Mouse (Mus musculus): ENCODE results near the gene Xrcc4.

The Xrcc4 gene

GRCm38 (mm10) chr13:89944354-89944753, 145.1 kb downstream of the Xrcc4 start:
- DNase-seq (ENCODE audit: low read depth, low spot score) = no peak

DNA sequence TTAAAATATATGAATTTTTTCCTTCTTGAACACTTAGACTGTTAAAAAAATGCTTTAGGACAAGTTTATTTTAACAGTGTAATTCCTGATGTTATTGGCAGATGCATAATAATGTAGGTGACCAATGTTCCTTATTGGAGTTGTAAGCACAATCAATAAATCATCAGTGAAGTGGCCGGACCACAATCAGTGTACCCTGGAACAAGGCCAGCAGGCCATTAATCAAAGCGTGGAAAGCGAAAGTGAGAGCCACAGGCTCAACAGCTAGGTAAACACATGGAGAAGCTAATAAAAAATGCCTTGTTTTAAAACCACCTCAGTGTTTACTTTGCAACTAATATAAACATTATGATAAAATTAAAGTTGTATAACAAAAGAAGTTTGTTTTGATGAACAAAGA, 159.9 kb downstream of the Xrcc4 start:
- peak; percentile 82 for DNase-seq (ENCODE audit: low read depth, low spot score)

- DNase-seq (ENCODE audit: low read depth, low spot score) = no peak
These were observed 170.5 kb downstream of the Xrcc4 start for GRCm38 (mm10) chr13:89918814-89919481.

DNA sequence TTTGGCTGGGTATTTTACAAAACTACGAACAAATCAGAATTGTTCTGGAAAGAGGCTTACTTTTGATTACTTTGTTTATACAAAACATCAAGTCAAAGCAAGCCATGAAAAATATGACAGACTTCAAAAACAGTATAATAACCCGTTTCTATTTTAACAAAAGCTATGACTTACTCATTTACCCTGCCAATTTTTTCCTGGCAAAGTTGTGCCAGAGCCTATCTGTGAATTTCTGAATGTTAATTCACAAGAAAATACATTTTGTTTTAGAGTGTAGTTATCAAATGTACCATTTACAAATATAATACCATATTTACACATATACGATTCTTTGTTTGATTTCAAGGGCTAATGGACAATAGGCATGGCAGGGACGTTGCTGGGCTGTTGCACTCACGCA, 175.1 kb downstream of the Xrcc4 start:
- DNase-seq (ENCODE audit: low read depth, low spot score) = no peak

GRCm38 (mm10) chr13:89913891-89914290, 175.5 kb downstream of the Xrcc4 start:
- no peak for DNase-seq (ENCODE audit: low read depth, low spot score)

DNA sequence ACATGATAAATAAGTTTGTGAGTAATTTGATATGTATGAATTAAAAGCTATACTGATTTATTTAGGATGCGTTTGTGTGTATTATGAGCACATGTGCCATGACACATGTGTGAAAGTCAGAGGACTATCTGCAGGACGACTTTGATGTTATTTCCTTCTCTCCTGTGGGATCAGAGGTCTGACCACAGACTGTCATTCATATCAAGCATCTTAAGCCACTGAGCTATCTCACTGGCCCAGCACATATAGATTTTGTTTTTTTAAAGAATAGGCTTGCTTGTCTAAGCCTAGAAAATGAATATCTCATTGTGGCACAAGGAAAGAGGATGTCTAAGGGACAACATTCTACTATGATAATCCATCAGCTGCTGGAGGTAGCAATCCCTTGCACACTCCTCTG, 183.3 kb downstream of the Xrcc4 start:
- no peak for DNase-seq (ENCODE audit: low read depth, low spot score)

DNA sequence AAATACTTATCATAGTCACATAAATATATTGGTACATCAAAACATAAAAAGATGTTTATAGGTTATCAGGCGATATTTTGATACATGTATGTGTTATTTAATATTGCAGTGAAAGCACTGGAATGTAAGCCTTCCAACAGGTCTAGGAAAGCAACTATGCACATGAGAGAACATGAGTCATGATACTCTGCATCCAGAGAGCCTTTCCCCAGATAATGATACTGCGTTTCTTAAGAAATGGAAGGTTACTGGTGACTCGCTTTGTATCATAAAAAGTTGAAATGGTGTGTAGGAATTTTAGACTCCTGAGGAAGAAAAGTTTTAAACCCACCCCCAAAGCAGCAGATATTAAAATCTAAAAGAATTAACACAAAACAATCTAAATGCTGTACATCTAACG, 190.3 kb downstream of the Xrcc4 start:
- DNase-seq (ENCODE audit: low read depth, low spot score) = no peak

- no peak for DNase-seq (ENCODE audit: low read depth, low spot score)
These were observed 197.3 kb downstream of the Xrcc4 start for GRCm38 (mm10) chr13:89892140-89892539.

GRCm38 (mm10) chr13:89890159-89890558, 199.2 kb downstream of the Xrcc4 start:
- no peak for DNase-seq (ENCODE audit: low read depth, low spot score)

DNA sequence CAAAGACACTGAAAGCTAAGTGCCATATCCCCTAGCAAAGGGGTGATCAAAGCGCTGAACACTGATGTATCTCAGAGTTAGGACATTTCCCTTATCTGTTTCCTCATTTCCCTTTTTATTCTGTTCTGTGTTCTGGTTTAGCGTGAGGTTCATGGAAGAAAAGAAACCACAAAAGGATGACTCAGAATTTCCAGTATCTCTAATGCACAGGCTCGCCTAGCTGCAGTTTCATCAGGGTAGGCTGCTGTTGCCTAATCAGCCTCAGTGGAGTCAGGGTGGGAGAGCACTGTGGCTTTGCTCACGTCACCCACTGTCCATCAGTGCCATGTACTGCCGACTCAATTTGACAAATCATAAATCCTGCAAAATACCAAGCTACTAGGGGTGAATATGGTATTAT, 200.3 kb downstream of the Xrcc4 start:
- no peak for DNase-seq (ENCODE audit: low read depth, low spot score)

DNA sequence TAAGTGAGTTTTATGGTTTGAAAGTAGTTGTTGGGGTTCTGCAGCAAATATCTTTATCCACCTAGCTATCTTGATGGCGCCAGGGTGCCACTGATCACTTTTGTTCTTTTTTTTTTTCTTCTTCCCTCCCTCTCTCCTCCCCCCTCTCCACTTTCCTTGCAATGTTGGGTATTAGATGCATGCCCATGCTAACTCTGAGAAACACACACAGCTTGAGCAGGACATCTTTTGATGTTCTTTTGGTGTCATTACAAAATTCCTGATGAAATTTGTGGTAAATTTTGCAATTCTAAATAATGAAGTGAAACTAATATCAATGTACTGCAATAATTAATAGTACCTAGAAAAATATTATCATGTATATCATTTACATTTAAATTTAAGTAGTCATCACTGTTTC, 205.9 kb downstream of the Xrcc4 start:
- no peak for DNase-seq (ENCODE audit: low read depth, low spot score)

DNA sequence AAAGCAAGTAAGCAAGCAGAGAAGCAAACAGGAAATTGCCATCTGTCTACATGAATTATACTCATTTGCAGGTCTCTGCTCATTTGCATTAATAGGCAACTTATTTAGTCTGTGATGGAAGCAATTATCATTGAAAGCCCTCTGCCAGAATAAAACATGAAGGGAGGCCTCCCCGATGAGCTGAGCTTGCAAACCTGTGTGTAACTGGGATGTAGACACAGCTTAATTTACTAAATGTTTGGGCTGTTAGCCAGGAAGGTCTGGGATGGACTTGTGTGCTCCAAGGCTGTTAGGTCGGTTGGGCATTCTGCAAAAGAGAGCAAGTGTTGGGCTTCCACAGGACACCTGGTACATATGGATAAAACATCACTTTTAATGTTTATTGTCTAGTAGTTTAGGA, 208.1 kb downstream of the Xrcc4 start:
- DNase-seq (ENCODE audit: low read depth, low spot score) = no peak

- no peak for DNase-seq (ENCODE audit: low read depth, low spot score)
These were observed 210.5 kb downstream of the Xrcc4 start for GRCm38 (mm10) chr13:89878832-89879468.

- DNase-seq (ENCODE audit: low read depth, low spot score) = no peak
These were observed 213.9 kb downstream of the Xrcc4 start for GRCm38 (mm10) chr13:89875499-89875898.

- DNase-seq (ENCODE audit: low read depth, low spot score) = peak; percentile 29
These were observed 216.7 kb downstream of the Xrcc4 start for GRCm38 (mm10) chr13:89872725-89873124.

DNA sequence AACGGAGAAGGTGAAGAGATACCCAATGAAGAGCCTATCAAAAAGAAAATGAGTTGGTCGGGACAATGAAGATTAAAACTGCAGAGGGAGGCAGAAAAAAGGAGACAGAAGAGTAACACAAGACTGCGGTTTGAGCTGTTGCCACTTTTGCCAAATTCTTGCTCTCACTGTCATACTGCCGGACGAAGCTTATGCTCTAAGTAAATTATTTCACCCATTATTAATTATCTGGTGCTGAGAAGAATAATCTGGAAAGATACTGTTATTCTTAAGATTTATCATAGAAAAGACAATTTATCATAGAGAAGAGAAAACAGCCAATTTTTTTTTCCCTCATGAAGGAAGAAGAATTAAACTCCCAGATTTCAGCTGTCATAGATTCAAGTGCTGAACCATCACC, 235.3 kb downstream of the Xrcc4 start:
- no peak for DNase-seq (ENCODE audit: low read depth, low spot score)

- no peak for DNase-seq (ENCODE audit: low read depth, low spot score)
These were observed 238.7 kb downstream of the Xrcc4 start for GRCm38 (mm10) chr13:89850746-89851145.

- DNase-seq (ENCODE audit: low read depth, low spot score) = no peak
These were observed 239.5 kb downstream of the Xrcc4 start for GRCm38 (mm10) chr13:89849955-89850354.

DNA sequence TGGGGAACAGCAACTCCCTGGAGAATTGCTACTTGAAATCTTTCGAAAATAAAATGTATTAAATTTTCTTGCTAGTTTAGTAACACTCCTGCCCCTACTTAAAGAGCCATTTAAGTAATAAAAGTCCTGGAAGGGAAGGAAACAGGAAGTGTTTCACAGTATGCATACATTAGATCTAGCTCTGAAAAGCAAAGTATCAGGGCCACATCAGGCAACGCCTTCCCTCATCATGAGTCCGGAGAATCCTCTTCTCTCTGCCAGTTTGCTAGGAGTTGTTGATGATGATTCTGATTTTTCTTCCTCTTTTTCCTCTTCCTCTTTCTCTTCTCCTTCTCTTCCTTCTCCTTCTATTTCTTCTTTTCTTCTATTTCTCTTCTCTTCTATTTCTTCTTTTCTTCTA, 250.8 kb downstream of the Xrcc4 start:
- DNase-seq (ENCODE audit: low read depth, low spot score) = no peak

- no peak for DNase-seq (ENCODE audit: low read depth, low spot score)
These were observed 254.9 kb downstream of the Xrcc4 start for GRCm38 (mm10) chr13:89834485-89834884.

GRCm38 (mm10) chr13:89833053-89833670, 256.2 kb downstream of the Xrcc4 start:
- peak; percentile 29 for DNase-seq (ENCODE audit: low read depth, low spot score)

DNA sequence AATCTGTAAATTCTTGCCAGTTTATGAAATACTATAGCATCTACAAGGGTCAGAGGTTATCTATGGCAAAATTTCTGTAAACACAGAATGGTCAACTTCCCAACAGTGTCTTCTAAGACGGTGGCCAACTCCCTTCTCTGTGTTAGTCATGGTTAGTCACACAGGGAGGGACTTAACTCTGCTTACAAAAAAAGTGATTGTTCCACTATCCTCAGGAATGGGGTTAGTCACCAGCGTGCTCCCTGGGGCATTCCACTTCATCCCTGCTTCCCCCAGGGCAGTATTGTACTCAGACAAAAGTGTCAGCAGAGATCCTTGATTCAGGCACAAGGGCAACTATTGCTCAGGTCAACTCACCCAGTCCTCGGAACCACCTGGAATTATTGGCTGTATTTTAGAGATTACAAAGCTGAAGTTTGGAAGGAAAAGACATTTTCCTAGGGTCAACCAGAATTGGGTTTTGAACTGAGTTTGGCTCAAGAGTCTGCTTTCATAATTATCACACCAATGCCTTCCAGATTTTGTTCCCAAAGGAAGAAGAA, 260.9 kb downstream of the Xrcc4 start:
- DNase-seq (ENCODE audit: low read depth, low spot score) = peak; percentile 6

DNA sequence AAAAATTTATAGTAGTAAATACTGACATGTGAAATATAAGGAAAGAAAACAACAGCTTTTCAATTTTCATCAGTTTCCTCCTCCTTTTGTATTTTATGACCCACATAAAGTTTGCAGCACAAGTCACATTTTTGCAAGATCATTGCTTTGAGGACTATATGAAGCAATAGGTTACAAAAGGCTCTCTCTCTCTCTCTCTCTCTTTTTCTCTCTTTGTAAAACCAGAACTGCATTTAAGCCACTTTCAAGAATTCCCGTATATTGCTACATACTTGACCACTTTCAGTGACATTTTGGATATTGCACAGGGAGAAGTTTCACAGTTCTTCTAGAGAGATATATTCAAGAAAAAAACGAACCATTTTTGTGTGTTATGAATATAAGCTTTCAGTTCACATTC, 261.6 kb downstream of the Xrcc4 start:
- no peak for DNase-seq (ENCODE audit: low read depth, low spot score)

All from mesoderm, embryonic 11.5 days (tissue).